Mouse (Mus musculus) gastrocnemius, adult 18-20 months (tissue): Measurements from ENCODE around the gene Cops7b. TPM values are rescaled to one million over a fixed set of nuclear protein-coding genes. Genes with fewer than 3 reads are reported as not detected.

Experiments used
- DNase-seq: peaks from one replicate; pipeline ENCODE4 v3.0.0; 2021; ENCODE audit warnings: low spot score
- microRNA-seq: library from miRNA; unstranded; fragments of <30 nt; microRNA quantifications from one replicate; pipeline ENCODE4 v1.2.0, GENCODE M21; 2021
- total RNA-seq, 2 experiments: library from RNA; stranded (reverse); gene quantifications; 2 replicates each; pipeline ENCODE4 v1.2.3; 2021

The Cops7b gene
- total RNA-seq, 2 experiments from 2014 or later = 10.3 to 10.5 TPM

DNA sequence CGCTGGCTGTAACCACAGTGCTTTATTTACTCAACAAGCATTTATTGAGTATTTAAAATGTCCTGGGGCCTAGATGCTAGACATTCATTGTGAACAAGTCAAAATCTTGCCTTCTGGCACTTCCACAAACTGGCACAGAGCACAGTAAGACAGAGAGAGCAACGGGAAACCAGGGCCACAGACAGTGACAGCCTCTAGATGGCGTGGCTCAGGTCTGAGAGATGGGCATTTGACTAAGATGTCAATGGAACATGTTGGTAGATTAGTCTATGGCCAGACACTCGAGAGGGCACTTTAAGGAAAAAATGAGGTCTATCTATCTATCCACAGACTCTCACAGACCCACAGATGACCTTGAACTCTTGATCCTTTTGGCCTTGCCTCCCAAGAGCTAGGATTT is 70.0 kb downstream of the Cops7b start:
- DNase-seq = no peak

- DNase-seq = no peak
These were observed 74.4 kb downstream of the Cops7b start for GRCm38 (mm10) chr1:86657071-86657470.

Small RNA genes lying within 50 kb of the gene (microRNA-seq; reads per million reads assigned to microRNA genes)
- gene Gm22955 = not detected

Other genes with a start within 250 kb of the Cops7b start
- gene Ncl, start 223.5 kb upstream of the Cops7b start, total RNA-seq = 100 to 1,000 TPM in 1 of 2 experiments, 10 to 100 TPM in 1; 99.3 to 113 TPM
- not detected for gene Nmur1, start 156.7 kb upstream of the Cops7b start, total RNA-seq
- gene Tex44, start 156.6 kb upstream of the Cops7b start, total RNA-seq = not detected
- gene Ptma, start 56.2 kb upstream of the Cops7b start, total RNA-seq = 10 to 100 TPM; 64.2 to 99.0 TPM
- gene Pde6d, start 275 bp upstream of the Cops7b start, total RNA-seq = 10 to 100 TPM; 27.5 to 29.3 TPM
- under 1 TPM; 0.30 to 0.59 TPM for gene Nppc, start 87.7 kb downstream of the Cops7b start, total RNA-seq
- 10 to 100 TPM; 12.2 to 13.4 TPM for gene Dis3l2, start 120.9 kb downstream of the Cops7b start, total RNA-seq